8 mouse cellular contexts compared by ENCODE assay signal in genomic region chr6:31601131-31601530, GRCm38 (mm10). TPM values are rescaled to one million over a fixed set of nuclear protein-coding genes. Genes with fewer than 3 reads are reported as not detected.
A peak's percentile ranks its signal among the peaks of the same experiment; 100 is the strongest.
DNase-seq lines count a peak whose midpoint lies in the region; ATAC-seq and TF ChIP-seq lines count a peak whose summit lies in the region.

No protein-coding gene starts in this region.

- POLR2A ChIA-PET in Patski (lab: Charles Lee): no interaction called here

- in situ Hi-C loops in Patski (cut with MboI; ENCODE audit: low pct_unique_long_range_greater_than_20kb): no loop called here

- CTCF ChIA-PET in Patski (lab: Charles Lee): interaction anchor here (0.9 kb wide), 1 partner anchor 17 kb away, joined by 3 read pairs; no protein-coding TSS in a partner anchor

- H3K36me3 ChIP-seq in hindbrain, embryonic 10.5 days: no peaks in the 10 kb centered on the region
- H3K36me3 ChIP-seq in hindbrain, embryonic 12.5 days: no peaks in the 10 kb centered on the region
- no peaks in the 10 kb centered on the region for H3K36me3 ChIP-seq in forebrain, embryonic 14.5 days (ENCODE audit: control insufficient read depth, insufficient read depth, low read length)

- no peaks in the 10 kb centered on the region for H3K27me3 ChIP-seq in hindbrain, embryonic 10.5 days (ENCODE audit: insufficient read depth, poor library complexity, severe bottlenecking)
- no peaks in the 10 kb centered on the region for H3K27me3 ChIP-seq in hindbrain, embryonic 12.5 days
- H3K27me3 ChIP-seq in Patski: no peaks in the 10 kb centered on the region
- no peaks in the 10 kb centered on the region for H3K27me3 ChIP-seq in forebrain, embryonic 14.5 days (replicated peaks; ENCODE audit: control insufficient read depth, insufficient read depth, low read length)

- H3K9ac ChIP-seq in hindbrain, embryonic 12.5 days: no peak overlapping the region
- no peak overlapping the region for H3K9ac ChIP-seq in forebrain, embryonic 14.5 days (ENCODE audit: low read length)

- H3K4me2 ChIP-seq in hindbrain, embryonic 12.5 days (replicated peaks): no peak overlapping the region
- no peak overlapping the region for H3K4me2 ChIP-seq in forebrain, embryonic 14.5 days (ENCODE audit: low read length)

- no peak overlapping the region for H3K4me3 ChIP-seq in hindbrain, embryonic 10.5 days
- H3K4me3 ChIP-seq in hindbrain, embryonic 12.5 days: no peak overlapping the region
- H3K4me3 ChIP-seq in forebrain, embryonic 14.5 days (ENCODE audit: low read depth, low read length): no peak overlapping the region

- peak overlapping the region; percentile 73 for H3K27ac ChIP-seq in hindbrain, embryonic 10.5 days
- H3K27ac ChIP-seq in hindbrain, embryonic 12.5 days: no peak overlapping the region
- H3K27ac ChIP-seq in forebrain, embryonic 14.5 days (ENCODE audit: low read depth, low read length): peak overlapping the region; percentile 15; the same call in 1 of the 2 replicates

- no peaks in the 10 kb centered on the region for H3K9me3 ChIP-seq in hindbrain, embryonic 10.5 days
- H3K9me3 ChIP-seq in hindbrain, embryonic 12.5 days (replicated peaks): no peaks in the 10 kb centered on the region
- H3K9me3 ChIP-seq in forebrain, embryonic 14.5 days (replicated peaks; ENCODE audit: control insufficient read depth, low read length): no peaks in the 10 kb centered on the region

- peaks cover 47% of the 10 kb centered on the region for H3K4me1 ChIP-seq in hindbrain, embryonic 10.5 days (replicated peaks)
- peaks cover 39% of the 10 kb centered on the region for H3K4me1 ChIP-seq in hindbrain, embryonic 12.5 days
- peaks cover 26% of the 10 kb centered on the region for H3K4me1 ChIP-seq in forebrain, embryonic 14.5 days (ENCODE audit: control insufficient read depth, insufficient read depth, low read length)

- no peak for TF ChIP-seq CTCF in Patski (IDR thresholded peaks at IDR 0.05)

- no peak for ATAC-seq in hindbrain, embryonic 12.5 days (ENCODE audit: low FRiP score)
- peak; percentile 63 for ATAC-seq in Patski
- ATAC-seq in forebrain, embryonic 14.5 days: peak; percentile 35; the same call in 1 of the 2 replicates

- whole genome bisulfite sequencing in hindbrain, embryonic 10.5 days: 20% methylated on average over 3 of the region's 3 CpGs
- WGBS in hindbrain, embryonic 12.5 days: 14% methylated on average over 3 of the region's 3 CpGs
- 9% methylated on average over 3 of the region's 3 CpGs for WGBS in forebrain, embryonic 14.5 days

- DNase-seq in hindbrain, embryonic 10.5 days (ENCODE audit: low spot score): no peak
- peak; percentile 50 for DNase-seq in Patski (ENCODE audit: low read depth, low spot score)
- DNase-seq in forebrain, embryonic 14.5 days (ENCODE audit: low spot score): peak; percentile 80
- DNase-seq in lung, postnatal 4 days: peak; percentile 42 to 71
- DNase-seq in spleen, postnatal 36 days (ENCODE audit: low spot score in 2 of 2): no peak
- DNase-seq in B cell, adult 2 months: no peak
- DNase-seq in kidney, adult 11 months: no peak

RNA-seq across cellular contexts. Expression of gene Podxl, which starts 37.4 kb away (rescaled TPM):
- 16.2 and 19.8 TPM in 2 replicates for polyA plus RNA-seq in hindbrain, embryonic 10.5 days (2016; fragmentation: Nextera tagmentation; extraction: Ambion mirVana)
- polyA plus RNA-seq in hindbrain, embryonic 12.5 days (2016; fragmentation: Nextera tagmentation; extraction: Ambion mirVana): 15.6 and 15.7 TPM in 2 replicates
- 24.7 TPM for polyA plus RNA-seq in Patski (2021)
- polyA plus RNA-seq in forebrain, embryonic 14.5 days (2014; fragmentation: Nextera tagmentation; extraction: Ambion mirVana): 9.3 and 10.7 TPM in 2 replicates

Comparison
In these comparisons a context has a peak if more than half of its experiments do, and no peak if none do; other contexts are left out.
1. DNase-seq: peak in Patski (single experiment), forebrain, embryonic 14.5 days (single experiment) and lung, postnatal 4 days (2 of 2); none in hindbrain, embryonic 10.5 days (single experiment), spleen, postnatal 36 days (0 of 2), B cell, adult 2 months (0 of 2) and kidney, adult 11 months (single experiment).